Mouse (Mus musculus) C2C12 (cell line): ENCODE data around the gene Ppfibp1.

Experiments
- CTCF ChIP-seq: IDR thresholded peaks from one replicate; pipeline ENCODE4 v1.5.1; 2011; ENCODE audit not compliant: control insufficient read depth, insufficient read depth, insufficient read length
- MYOD1 ChIP-seq: IDR thresholded peaks from one replicate; pipeline ENCODE4 v1.6.1; 2011; ENCODE audit warnings: low read depth; ENCODE audit not compliant: control insufficient read depth, insufficient read length
- USF1 ChIP-seq: IDR thresholded peaks from one replicate; pipeline ENCODE4 v1.6.1; 2011; ENCODE audit warnings: low read depth, mild to moderate bottlenecking, control low read depth, moderate library complexity

DNA sequence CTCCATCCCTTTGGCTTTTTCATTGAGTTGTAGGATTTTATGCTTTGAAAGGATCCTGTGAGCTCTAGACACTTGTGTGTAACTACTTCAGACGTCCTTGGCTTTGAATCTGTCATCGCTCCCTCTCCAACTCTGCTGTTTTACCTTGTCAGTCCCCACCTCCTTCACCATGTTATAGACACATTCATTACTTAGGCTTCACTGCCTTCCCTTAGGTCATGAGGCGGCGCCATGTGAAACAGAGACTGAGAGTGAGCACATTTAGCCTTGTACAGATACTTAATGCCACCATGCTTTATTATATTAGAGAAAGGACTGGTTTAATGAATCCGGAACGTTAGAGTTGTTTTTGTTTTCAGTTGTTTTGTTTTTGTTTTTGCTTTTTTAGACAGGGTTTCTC is 83.7 kb downstream of the Ppfibp1 start:
- TF ChIP-seq CTCF (no peak), USF1 (no peak), MYOD1 (no peak)
